Mouse (Mus musculus): Measurements from ENCODE around the gene Lamtor1. TPM values are rescaled to one million over a fixed set of nuclear protein-coding genes. Genes with fewer than 3 reads are reported as not detected.

Gene Lamtor1
- polyA plus RNA-seq, 1 experiment from 2014 or later: 135 TPM

DNA sequence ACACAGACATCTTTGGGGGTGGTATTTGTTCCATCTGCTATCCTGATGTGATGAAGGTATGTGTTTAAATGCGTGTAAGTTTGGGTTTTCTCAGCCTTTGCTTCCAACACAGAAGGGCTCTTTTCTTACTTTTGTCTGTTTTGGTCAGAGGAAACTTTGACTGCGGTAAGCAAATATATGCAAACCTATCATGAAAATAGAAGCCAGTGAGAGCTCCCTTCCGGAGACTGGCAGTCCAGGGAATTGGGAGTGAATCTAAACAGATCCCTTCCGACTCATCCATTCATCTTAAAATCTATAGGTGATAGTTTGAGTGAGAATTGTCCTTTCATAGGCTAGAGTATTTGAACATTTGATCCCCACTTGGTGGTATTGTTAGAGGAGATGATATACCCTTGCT is 17.2 kb upstream of the Lamtor1 start:
- ATAC-seq (ENCODE audit: low FRiP score) (no peak), DNase-seq (ENCODE audit: low spot score) (no peak)
- H3K4me2 ChIP-seq (replicated peaks): no peak overlapping the region
- no peak overlapping the region for H3K9ac ChIP-seq
- H3K27ac ChIP-seq: no peak overlapping the region
- no peak overlapping the region for H3K4me3 ChIP-seq (replicated peaks; ENCODE audit: low read length)
- no peaks in the 10 kb centered on the region for H3K27me3 ChIP-seq (ENCODE audit: control insufficient read depth, insufficient read depth, low read length)
- H3K4me1 ChIP-seq (replicated peaks; ENCODE audit: control insufficient read depth, insufficient read depth, low read length): no peaks in the 10 kb centered on the region
- H3K36me3 ChIP-seq (replicated peaks; ENCODE audit: control insufficient read depth, insufficient read depth): no peaks in the 10 kb centered on the region
- no peaks in the 10 kb centered on the region for H3K9me3 ChIP-seq (ENCODE audit: control insufficient read depth, low read length)
- WGBS: 86% methylated on average over 4 of the region's 4 CpGs

DNA sequence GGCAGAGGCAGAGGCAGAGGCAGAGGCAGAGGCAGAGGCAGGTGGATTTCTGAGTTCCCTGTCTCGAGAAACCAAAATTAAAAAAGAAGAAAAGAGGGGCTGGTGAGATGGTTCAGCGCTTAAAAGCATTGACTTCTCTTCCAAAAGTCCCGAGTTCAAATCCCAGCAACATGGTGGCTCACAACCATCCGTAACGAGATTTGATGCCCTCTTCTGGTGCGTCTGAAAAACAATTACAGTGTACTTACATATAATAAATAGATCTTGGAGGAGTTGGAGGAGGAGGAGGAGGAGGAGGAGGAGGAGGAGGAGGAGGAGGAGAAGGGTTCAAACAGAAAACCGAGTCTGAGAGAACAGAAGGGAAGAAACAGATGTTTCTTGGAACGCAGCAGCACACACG is 10.0 kb upstream of the Lamtor1 start:
- Histone ChIP-seq H3K27me3 (ENCODE audit: control insufficient read depth, insufficient read depth, low read length) (no peaks in the 10 kb centered on the region), H3K4me2 (replicated peaks) (peak overlapping the region; percentile 63), H3K9me3 (ENCODE audit: control insufficient read depth, low read length) (no peaks in the 10 kb centered on the region), H3K27ac (peak overlapping the region; percentile 87), H3K36me3 (replicated peaks; ENCODE audit: control insufficient read depth, insufficient read depth) (no peaks in the 10 kb centered on the region), H3K4me3 (replicated peaks; ENCODE audit: low read length) (peak overlapping the region; percentile 48), H3K4me1 (replicated peaks; ENCODE audit: control insufficient read depth, insufficient read depth, low read length) (peaks cover 14% of the 10 kb centered on the region), H3K9ac (peak overlapping the region; percentile 67)
- no peak for DNase-seq (ENCODE audit: low spot score)
- ATAC-seq (ENCODE audit: low FRiP score): no peak; the same call in 1 of the 2 replicates
- WGBS: 39% methylated on average over 9 of the region's 9 CpGs

DNA sequence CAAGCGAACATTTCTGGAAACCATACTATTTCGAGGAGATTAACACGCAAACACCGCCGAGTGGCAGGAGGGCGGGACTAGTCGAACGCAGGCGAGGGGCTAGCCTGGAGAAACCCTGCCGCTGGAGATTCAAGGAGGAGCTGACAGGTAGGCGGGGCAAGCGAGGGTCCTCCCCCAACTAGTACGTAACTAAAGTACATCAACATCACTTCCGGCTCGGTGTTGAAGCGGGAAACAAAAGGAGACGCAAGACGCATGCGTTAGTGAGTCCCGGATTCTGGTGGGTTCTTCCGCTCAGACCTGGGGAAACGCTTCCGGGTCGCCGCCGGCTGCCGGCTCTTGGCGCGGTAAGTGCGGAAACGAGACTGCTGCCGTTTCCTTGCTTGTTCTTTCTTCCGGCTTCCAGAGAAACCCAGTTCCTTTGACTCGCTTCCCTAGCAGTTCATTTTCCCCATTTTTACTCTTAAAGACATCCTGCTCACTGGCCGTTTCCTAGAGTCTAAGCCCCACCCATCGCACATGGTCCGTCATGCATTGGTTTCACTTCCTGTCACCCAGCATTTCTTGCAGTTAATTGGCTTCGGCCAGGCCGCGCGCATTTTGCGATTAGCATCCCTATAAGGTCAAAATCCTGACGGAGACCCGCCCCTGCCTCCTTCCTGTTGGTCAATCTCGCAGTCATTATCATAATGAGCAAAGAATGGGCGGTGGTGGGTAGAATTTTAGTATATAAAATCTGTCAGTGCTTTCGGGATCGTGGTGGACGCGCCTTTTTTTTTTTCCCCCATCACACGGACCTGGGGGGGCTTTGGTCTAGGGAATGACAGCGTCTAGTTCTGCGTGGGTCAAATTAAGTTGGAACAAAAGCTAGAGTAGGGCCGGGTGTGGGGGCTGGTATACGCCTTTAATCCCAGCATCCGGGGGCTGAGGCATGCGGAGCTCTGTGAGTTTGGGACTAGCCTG is 9.3 kb upstream of the Lamtor1 start:
- peak; percentile 98 for ATAC-seq (ENCODE audit: low FRiP score)

DNA sequence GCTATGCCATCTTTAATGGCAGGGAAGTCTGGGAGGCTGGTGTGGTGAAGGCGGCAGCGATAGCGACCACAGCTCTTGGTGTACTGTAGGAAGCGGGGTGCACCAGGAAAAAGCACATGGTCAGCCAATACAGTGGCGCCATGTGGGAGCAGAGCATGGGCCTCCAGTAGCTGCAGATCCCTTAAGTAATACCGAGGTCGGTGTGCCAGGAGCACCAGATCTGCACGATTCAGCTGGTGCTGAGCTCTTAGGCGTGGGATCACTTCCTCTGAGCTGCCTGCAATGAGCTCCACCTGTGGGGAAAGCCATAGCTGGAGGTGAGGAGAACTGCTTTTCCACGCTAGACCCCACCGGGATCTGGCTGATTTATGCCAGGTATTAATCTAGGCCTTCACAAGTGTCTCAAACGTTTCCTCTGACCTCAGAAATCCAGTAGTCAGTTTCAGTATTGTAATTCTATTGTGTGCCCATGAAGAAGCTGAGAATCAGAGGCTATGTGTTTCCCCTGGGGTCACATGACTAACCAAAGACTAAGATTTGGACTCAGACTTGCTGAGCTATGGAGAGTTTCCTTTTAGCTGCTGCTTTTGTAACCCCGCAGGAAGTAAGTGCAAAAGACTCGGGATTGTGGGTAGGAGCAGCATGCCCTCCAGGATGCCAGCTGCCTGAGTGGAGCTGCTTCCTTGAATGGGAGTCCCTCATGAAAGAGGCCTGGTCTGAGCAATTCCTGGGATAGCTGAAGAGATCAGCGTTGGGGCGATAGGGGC is 5.2 kb upstream of the Lamtor1 start:
- 94% methylated on average over 16 of the region's 16 CpGs for WGBS
- Histone ChIP-seq H3K27ac (no peak overlapping the region), H3K27me3 (ENCODE audit: control insufficient read depth, insufficient read depth, low read length) (no peaks in the 10 kb centered on the region), H3K9ac (no peak overlapping the region), H3K9me3 (ENCODE audit: control insufficient read depth, low read length) (no peaks in the 10 kb centered on the region), H3K4me1 (replicated peaks; ENCODE audit: control insufficient read depth, insufficient read depth, low read length) (peaks cover 14% of the 10 kb centered on the region), H3K4me3 (replicated peaks; ENCODE audit: low read length) (no peak overlapping the region), H3K36me3 (replicated peaks; ENCODE audit: control insufficient read depth, insufficient read depth) (no peaks in the 10 kb centered on the region), H3K4me2 (replicated peaks) (no peak overlapping the region)
- DNase-seq (ENCODE audit: low spot score) (no peak), ATAC-seq (ENCODE audit: low FRiP score) (no peak)

More for the DNA sequence above, 9.3 kb upstream of the Lamtor1 start:
- peak overlapping the region; percentile 87 for H3K27ac ChIP-seq
- DNase-seq (ENCODE audit: low spot score): peak; percentile 98
- H3K4me2 ChIP-seq (replicated peaks): peak overlapping the region; percentile 63
- peak overlapping the region; percentile 67 for H3K9ac ChIP-seq
- under 1% methylated on average over 57 of the region's 57 CpGs for WGBS
- H3K4me1 ChIP-seq (replicated peaks; ENCODE audit: control insufficient read depth, insufficient read depth, low read length): peaks cover 14% of the 10 kb centered on the region
- peak overlapping the region; percentile 48 for H3K4me3 ChIP-seq (replicated peaks; ENCODE audit: low read length)
- H3K27me3 ChIP-seq (ENCODE audit: control insufficient read depth, insufficient read depth, low read length): no peaks in the 10 kb centered on the region
- H3K9me3 ChIP-seq (ENCODE audit: control insufficient read depth, low read length): no peaks in the 10 kb centered on the region
- no peaks in the 10 kb centered on the region for H3K36me3 ChIP-seq (replicated peaks; ENCODE audit: control insufficient read depth, insufficient read depth)

DNA sequence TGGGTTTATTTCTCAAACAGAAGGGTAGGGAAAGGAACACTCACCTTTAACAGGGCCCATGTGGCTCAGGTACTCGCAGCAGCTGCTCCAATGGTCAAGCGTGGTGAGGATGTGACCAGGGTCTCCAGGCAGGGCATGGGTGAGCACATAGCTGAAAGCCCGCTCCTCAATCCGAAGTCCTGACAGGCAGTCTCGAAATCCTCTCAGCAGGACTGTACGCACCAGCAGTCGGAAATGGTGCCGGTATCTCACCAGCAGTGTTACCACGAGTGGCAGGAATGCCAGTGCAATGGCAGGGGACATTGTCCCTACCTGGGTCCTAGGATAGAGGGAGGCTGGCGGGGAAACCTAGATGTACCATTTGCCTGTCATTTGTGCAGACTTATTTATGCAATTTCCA is 3.7 kb upstream of the Lamtor1 start:
- ATAC-seq (ENCODE audit: low FRiP score) (no peak), DNase-seq (ENCODE audit: low spot score) (no peak)
- Histone ChIP-seq H3K36me3 (replicated peaks; ENCODE audit: control insufficient read depth, insufficient read depth) (no peaks in the 10 kb centered on the region), H3K4me2 (replicated peaks) (no peak overlapping the region), H3K27ac (no peak overlapping the region), H3K27me3 (ENCODE audit: control insufficient read depth, insufficient read depth, low read length) (no peaks in the 10 kb centered on the region), H3K4me1 (replicated peaks; ENCODE audit: control insufficient read depth, insufficient read depth, low read length) (peaks cover 21% of the 10 kb centered on the region), H3K9me3 (ENCODE audit: control insufficient read depth, low read length) (no peaks in the 10 kb centered on the region), H3K9ac (no peak overlapping the region), H3K4me3 (replicated peaks; ENCODE audit: low read length) (no peak overlapping the region)
- WGBS: 95% methylated on average over 10 of the region's 10 CpGs

DNA sequence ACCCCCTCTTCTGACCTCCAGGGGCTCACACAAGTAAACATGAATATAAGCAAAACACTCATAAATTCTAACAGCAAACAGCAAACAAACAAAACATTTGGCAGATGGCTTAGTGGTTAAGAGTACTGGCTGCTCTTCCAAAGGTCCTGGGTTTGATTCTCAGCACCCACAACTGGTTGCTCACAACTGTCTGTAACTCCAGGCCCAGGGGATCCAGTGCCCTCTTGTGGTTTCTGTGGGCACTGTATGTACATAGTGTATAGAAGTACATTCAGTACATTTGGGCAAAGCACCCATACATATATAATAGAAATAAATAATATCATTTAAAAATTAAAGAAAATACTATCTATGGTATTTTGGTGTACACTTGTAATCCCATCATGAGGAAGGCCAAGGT is 2.9 kb upstream of the Lamtor1 start:
- Histone ChIP-seq H3K27ac (no peak overlapping the region), H3K4me1 (replicated peaks; ENCODE audit: control insufficient read depth, insufficient read depth, low read length) (peaks cover 18% of the 10 kb centered on the region), H3K4me2 (replicated peaks) (no peak overlapping the region), H3K27me3 (ENCODE audit: control insufficient read depth, insufficient read depth, low read length) (no peaks in the 10 kb centered on the region), H3K9me3 (ENCODE audit: control insufficient read depth, low read length) (no peaks in the 10 kb centered on the region), H3K9ac (no peak overlapping the region), H3K36me3 (replicated peaks; ENCODE audit: control insufficient read depth, insufficient read depth) (no peaks in the 10 kb centered on the region), H3K4me3 (replicated peaks; ENCODE audit: low read length) (no peak overlapping the region)
- no peak for DNase-seq (ENCODE audit: low spot score)
- no peak for ATAC-seq (ENCODE audit: low FRiP score)

DNA sequence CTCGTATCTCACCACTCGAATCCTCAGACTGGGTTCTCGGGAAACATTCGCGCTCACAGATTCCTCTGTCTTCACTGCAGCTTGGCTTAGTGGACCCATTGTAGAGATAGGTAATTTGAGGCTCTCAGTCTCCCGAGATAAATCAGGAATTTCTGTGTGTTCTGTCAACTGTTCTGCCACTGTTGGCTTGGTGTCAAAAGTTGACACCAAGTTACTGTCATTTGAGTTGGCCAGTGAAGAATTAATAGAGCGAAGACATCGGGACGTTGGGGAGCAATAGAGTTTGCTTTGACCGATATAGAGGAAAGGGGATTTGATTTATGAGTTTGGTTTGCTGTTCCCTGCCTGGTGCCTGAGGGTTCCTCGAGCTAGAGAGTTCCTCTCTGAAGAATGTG is 580 bp downstream of the Lamtor1 start, which contains the start of gene Tomt:
Tomt (minus strand) TSS at position 73 of the 395 bp plus-strand sequence.
- Histone ChIP-seq H3K27me3 (ENCODE audit: control insufficient read depth, insufficient read depth, low read length) (no peaks in the 10 kb centered on the region), H3K4me2 (replicated peaks) (peak within 1 kb of the TSS; percentile 78), H3K27ac (peak within 1 kb of the TSS; percentile 95), H3K9me3 (ENCODE audit: control insufficient read depth, low read length) (no peaks in the 10 kb centered on the region), H3K9ac (peak within 1 kb of the TSS; percentile 89), H3K36me3 (replicated peaks; ENCODE audit: control insufficient read depth, insufficient read depth) (peaks cover 17% of the 10 kb centered on the region), H3K4me1 (replicated peaks; ENCODE audit: control insufficient read depth, insufficient read depth, low read length) (peaks cover 18% of the 10 kb centered on the region), H3K4me3 (replicated peaks; ENCODE audit: low read length) (peak within 1 kb of the TSS; percentile 78)
- 21% methylated on average over 11 of the region's 11 CpGs for WGBS
- ATAC-seq (ENCODE audit: low FRiP score) (no peak), DNase-seq (ENCODE audit: low spot score) (peak; percentile 25)

DNA sequence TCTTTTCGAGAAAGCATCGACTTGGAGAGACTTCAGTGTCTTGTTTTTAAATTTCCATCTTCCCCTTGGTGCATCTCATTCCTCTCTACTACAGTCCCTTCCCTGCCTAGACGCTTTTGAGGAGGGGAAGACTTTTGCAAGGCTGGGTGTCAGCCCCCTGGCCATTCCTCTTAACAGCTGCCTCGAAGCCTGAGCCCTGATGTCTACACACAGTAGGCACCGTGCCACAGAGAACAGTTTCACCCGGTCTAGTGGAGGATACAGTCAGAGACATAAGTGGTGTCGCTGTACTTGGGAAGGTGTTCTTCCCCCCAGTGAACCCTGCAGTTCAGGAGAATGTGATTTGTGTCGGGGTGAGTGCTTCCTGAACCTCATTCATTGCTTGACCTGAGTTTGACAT is 992 bp downstream of the Lamtor1 start:
- Histone ChIP-seq H3K9ac (peak overlapping the region; percentile 89; the same call in 1 of the 2 replicates), H3K4me3 (replicated peaks; ENCODE audit: low read length) (peak overlapping the region; percentile 78)
- 79% methylated on average over 8 of the region's 8 CpGs for WGBS

DNA sequence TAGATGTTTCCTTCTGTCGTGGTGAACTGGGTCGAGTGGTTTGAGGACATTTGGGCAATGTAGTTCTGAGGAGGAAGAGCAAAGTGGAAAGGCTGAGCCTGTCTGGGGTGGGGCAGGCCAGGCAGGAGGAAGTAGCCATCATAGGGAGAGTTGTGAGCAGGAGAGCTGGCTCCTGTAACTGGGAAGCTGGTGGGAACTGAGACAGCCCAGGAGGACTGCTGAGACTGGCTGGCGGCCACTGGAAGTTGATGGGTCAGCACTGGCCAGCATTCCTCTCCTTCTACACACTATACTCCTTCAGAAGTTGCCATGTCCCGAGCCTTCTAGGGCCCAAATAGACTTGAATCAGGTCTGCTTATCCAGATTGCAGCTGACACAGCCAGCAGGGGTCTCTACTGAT is 2.7 kb downstream of the Lamtor1 start:
- H3K4me1 ChIP-seq (replicated peaks; ENCODE audit: control insufficient read depth, insufficient read depth, low read length): peaks cover 18% of the 10 kb centered on the region
- no peak for DNase-seq (ENCODE audit: low spot score)
- no peak overlapping the region for H3K27ac ChIP-seq
- WGBS: 81% methylated on average over 4 of the region's 4 CpGs
- peaks cover 38% of the 10 kb centered on the region for H3K36me3 ChIP-seq (replicated peaks; ENCODE audit: control insufficient read depth, insufficient read depth)
- ATAC-seq (ENCODE audit: low FRiP score): no peak
- no peaks in the 10 kb centered on the region for H3K27me3 ChIP-seq (ENCODE audit: control insufficient read depth, insufficient read depth, low read length)
- H3K9ac ChIP-seq: no peak overlapping the region
- no peaks in the 10 kb centered on the region for H3K9me3 ChIP-seq (ENCODE audit: control insufficient read depth, low read length)
- H3K4me2 ChIP-seq (replicated peaks): no peak overlapping the region
- no peak overlapping the region for H3K4me3 ChIP-seq (replicated peaks; ENCODE audit: low read length)

More for the DNA sequence above, 992 bp downstream of the Lamtor1 start:
- ATAC-seq (ENCODE audit: low FRiP score) (no peak), DNase-seq (ENCODE audit: low spot score) (no peak)
- peak overlapping the region; percentile 78 for H3K4me2 ChIP-seq (replicated peaks)
- H3K4me1 ChIP-seq (replicated peaks; ENCODE audit: control insufficient read depth, insufficient read depth, low read length): peaks cover 18% of the 10 kb centered on the region
- peaks cover 22% of the 10 kb centered on the region for H3K36me3 ChIP-seq (replicated peaks; ENCODE audit: control insufficient read depth, insufficient read depth)
- H3K27me3 ChIP-seq (ENCODE audit: control insufficient read depth, insufficient read depth, low read length): no peaks in the 10 kb centered on the region
- no peak overlapping the region; the same call in 1 of the 2 replicates for H3K27ac ChIP-seq
- H3K9me3 ChIP-seq (ENCODE audit: control insufficient read depth, low read length): no peaks in the 10 kb centered on the region

Measured in hindbrain, embryonic 14.5 days (tissue).